Mouse (Mus musculus) kidney, postnatal 0 days (tissue): ENCODE results near the gene Rgs7. TPM values are rescaled to one million over a fixed set of nuclear protein-coding genes. Genes with fewer than 3 reads are reported as not detected.
A peak's percentile ranks its signal among the peaks of the same experiment; 100 is the strongest.

Experiments
- ATAC-seq: fragments of 200-750 bp; cut with Nextera tagmentation; replicated peaks from 2 replicates; pipeline ENCODE4 v1.8.0; 2017; ENCODE audit warnings: low read depth, moderate number of reproducible peaks, moderate TSS enrichment, moderate library complexity; ENCODE audit not compliant: low FRiP score
- DNase-seq: peaks from one replicate; pipeline ENCODE4 v3.0.0-alpha.2; 2016; ENCODE audit warnings: low spot score
- H3K27ac ChIP-seq: fragments of 300-500 bp; sonication (generic); 2 replicates; pipeline ENCODE4 v1.5.1; 2014; ENCODE audit warnings: mild to moderate bottlenecking
- H3K27me3 ChIP-seq: fragments of 300-500 bp; sonication (generic); 2 replicates; pipeline ENCODE4 v1.6.1; 2014; ENCODE audit warnings: low read length, mixed read lengths; ENCODE audit not compliant: insufficient read depth
- H3K36me3 ChIP-seq: fragments of 300-500 bp; sonication (generic); 2 replicates; pipeline ENCODE4 v1.6.1; 2014; ENCODE audit warnings: low read length, mixed read lengths; ENCODE audit not compliant: insufficient read depth
- H3K4me1 ChIP-seq: fragments of 300-500 bp; sonication (generic); replicated peaks from 2 replicates; pipeline ENCODE4 v1.6.1; 2014; ENCODE audit warnings: antibody characterized with exemption, low read length, mixed read lengths; ENCODE audit not compliant: insufficient read depth
- H3K4me2 ChIP-seq: fragments of 300-500 bp; sonication (generic); 2 replicates; pipeline ENCODE4 v1.6.1; 2014; ENCODE audit warnings: mild to moderate bottlenecking, low read length, moderate library complexity, mixed read lengths
- H3K4me3 ChIP-seq: fragments of 300-500 bp; sonication (generic); replicated peaks from 2 replicates; pipeline ENCODE4 v1.5.1; 2014; ENCODE audit warnings: low read depth, low read length
- H3K9ac ChIP-seq: fragments of 300-500 bp; sonication (generic); 2 replicates; pipeline ENCODE4 v1.6.1; 2014; ENCODE audit warnings: low read depth, low read length
- H3K9me3 ChIP-seq: fragments of 300-500 bp; sonication (generic); replicated peaks from 2 replicates; pipeline ENCODE4 v1.6.1; 2016; ENCODE audit warnings: low read length, inconsistent platforms, mixed read lengths
- CTCF ChIP-seq: IDR thresholded peaks from 2 replicates; pipeline ENCODE4 v1.5.1; 2016; ENCODE audit warnings: antibody characterized with exemption, low read depth, mild to moderate bottlenecking, moderate library complexity
- whole genome bisulfite sequencing: fragments of 180-500 bp; shearing (Covaris S2); extraction: QIAGEN DNeasy Blood & Tissue Kit; methylation state at CpG from one replicate; pipeline ENCODE4 v1.1.7; 2014; 5-methylcytosine and 5-hydroxymethylcytosine counted together
- polyA plus RNA-seq: library from polyadenylated mRNA; unstranded; fragments of >200 nt; fragmentation: Nextera tagmentation; extraction: Ambion mirVana; gene quantifications from 2 replicates; pipeline ENCODE4 v1.2.1, GENCODE M21; 2015

Gene Rgs7
- polyA plus RNA-seq, 1 experiment from 2014 or later: 0.53 TPM

GRCm38 (mm10) chr1:175300895-175301294 lies 191.4 kb downstream of the Rgs7 start:
- no peaks in the 10 kb centered on the region for H3K4me1 ChIP-seq
- no peak overlapping the region for H3K9ac ChIP-seq
- 61% methylated on average over 1 of the region's 1 CpGs for WGBS
- no peaks in the 10 kb centered on the region for H3K36me3 ChIP-seq
- no peak overlapping the region for H3K27ac ChIP-seq
- ATAC-seq: no peak
- H3K4me2 ChIP-seq: no peak overlapping the region
- no peak for TF ChIP-seq CTCF
- no peaks in the 10 kb centered on the region for H3K9me3 ChIP-seq
- no peak overlapping the region for H3K4me3 ChIP-seq
- no peak for DNase-seq
- H3K27me3 ChIP-seq: no peaks in the 10 kb centered on the region

DNA sequence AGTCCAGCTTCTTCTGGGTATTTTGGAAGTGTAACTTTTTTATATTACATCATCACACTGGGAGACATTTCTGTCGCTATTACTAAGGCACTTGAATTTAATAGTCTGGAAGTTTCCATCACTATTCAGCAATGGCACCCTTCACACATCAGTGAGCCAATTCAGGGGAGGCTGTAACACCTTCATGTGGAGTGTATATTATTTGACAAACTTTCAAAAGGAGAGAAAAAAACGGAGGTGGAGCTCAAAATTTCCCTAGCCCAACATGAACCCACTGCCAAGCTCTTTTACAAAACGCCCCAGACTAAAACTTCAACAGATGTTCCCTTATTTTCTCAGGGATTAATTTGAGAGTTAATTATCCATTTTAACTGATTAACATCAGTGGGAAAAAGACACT lies 191.9 kb downstream of the Rgs7 start:
- TF ChIP-seq CTCF: no peak
- Histone ChIP-seq H3K9me3 (no peaks in the 10 kb centered on the region), H3K27ac (no peak overlapping the region), H3K4me3 (no peak overlapping the region), H3K36me3 (no peaks in the 10 kb centered on the region), H3K9ac (no peak overlapping the region), H3K4me2 (no peak overlapping the region), H3K27me3 (no peaks in the 10 kb centered on the region), H3K4me1 (no peaks in the 10 kb centered on the region)
- ATAC-seq (no peak), DNase-seq (no peak)
- 64% methylated on average over 3 of the region's 3 CpGs for WGBS

GRCm38 (mm10) chr1:175299603-175300397 lies 192.5 kb downstream of the Rgs7 start:
- no peak overlapping the region for H3K27ac ChIP-seq
- H3K4me2 ChIP-seq: no peak overlapping the region
- H3K36me3 ChIP-seq: no peaks in the 10 kb centered on the region
- H3K4me3 ChIP-seq: no peak overlapping the region
- 76% methylated on average over 2 of the region's 2 CpGs for WGBS
- no peak overlapping the region for H3K9ac ChIP-seq
- DNase-seq (no peak), ATAC-seq (no peak)
- no peaks in the 10 kb centered on the region for H3K4me1 ChIP-seq
- peak; percentile 37; the same call in 1 of the 2 replicates for TF ChIP-seq CTCF
- no peaks in the 10 kb centered on the region for H3K9me3 ChIP-seq
- H3K27me3 ChIP-seq: no peaks in the 10 kb centered on the region

DNA sequence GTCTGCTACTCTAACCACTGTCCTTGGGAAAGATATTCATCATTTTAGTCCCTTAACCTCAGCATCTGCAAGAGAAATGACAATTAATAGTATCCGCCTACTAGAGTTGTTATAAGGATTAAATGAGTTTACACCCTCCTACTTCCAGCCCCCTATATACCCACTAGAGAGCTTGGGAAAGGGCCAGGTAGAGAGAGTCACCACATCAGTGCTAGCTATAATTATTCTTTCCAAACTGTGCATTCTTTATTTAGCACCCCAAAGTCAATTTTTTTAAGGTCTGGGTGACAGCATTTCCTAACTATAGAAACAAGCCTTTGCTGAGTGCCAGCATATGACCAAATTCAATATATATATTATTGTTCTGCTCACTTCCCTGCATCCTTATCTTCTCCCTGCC lies 195.4 kb downstream of the Rgs7 start:
- WGBS: 80% methylated on average over 1 of the region's 1 CpGs
- Histone ChIP-seq H3K4me2 (no peak overlapping the region), H3K9me3 (no peaks in the 10 kb centered on the region), H3K4me1 (no peaks in the 10 kb centered on the region), H3K36me3 (no peaks in the 10 kb centered on the region), H3K4me3 (no peak overlapping the region), H3K27me3 (no peaks in the 10 kb centered on the region), H3K27ac (no peak overlapping the region), H3K9ac (no peak overlapping the region)
- DNase-seq (no peak), ATAC-seq (no peak)
- no peak for TF ChIP-seq CTCF

GRCm38 (mm10) chr1:175290072-175290471 lies 202.2 kb downstream of the Rgs7 start:
- Histone ChIP-seq H3K4me1 (no peaks in the 10 kb centered on the region), H3K4me2 (no peak overlapping the region), H3K27me3 (no peaks in the 10 kb centered on the region), H3K4me3 (no peak overlapping the region), H3K36me3 (no peaks in the 10 kb centered on the region), H3K9ac (no peak overlapping the region), H3K9me3 (no peaks in the 10 kb centered on the region), H3K27ac (no peak overlapping the region)
- ATAC-seq: no peak
- no peak for DNase-seq
- 78% methylated on average over 1 of the region's 1 CpGs for WGBS
- TF ChIP-seq CTCF: no peak

DNA sequence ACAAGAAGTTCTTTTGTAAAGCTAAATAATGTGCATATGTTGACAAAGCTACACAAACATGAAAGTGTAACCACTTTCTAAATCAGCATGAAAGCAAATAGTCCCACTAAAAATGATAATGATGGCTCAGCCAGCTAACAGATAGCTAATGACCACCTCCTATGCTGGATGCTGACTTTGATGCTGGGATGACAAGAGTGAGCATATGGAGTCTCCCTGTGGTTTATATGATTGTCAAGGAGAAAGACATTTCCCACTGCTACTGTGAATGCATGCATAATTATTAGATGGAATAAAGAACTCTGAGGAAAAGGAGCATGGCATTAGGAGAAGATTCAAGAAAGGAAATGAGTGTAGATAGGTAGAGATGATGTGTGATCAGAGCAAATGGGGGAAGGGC lies 230.0 kb downstream of the Rgs7 start:
- Histone ChIP-seq H3K4me1 (no peaks in the 10 kb centered on the region), H3K9ac (no peak overlapping the region), H3K9me3 (no peaks in the 10 kb centered on the region), H3K27me3 (no peaks in the 10 kb centered on the region), H3K4me3 (no peak overlapping the region), H3K36me3 (no peaks in the 10 kb centered on the region), H3K27ac (no peak overlapping the region), H3K4me2 (no peak overlapping the region)
- TF ChIP-seq CTCF: no peak
- ATAC-seq: no peak
- no peak for DNase-seq

DNA sequence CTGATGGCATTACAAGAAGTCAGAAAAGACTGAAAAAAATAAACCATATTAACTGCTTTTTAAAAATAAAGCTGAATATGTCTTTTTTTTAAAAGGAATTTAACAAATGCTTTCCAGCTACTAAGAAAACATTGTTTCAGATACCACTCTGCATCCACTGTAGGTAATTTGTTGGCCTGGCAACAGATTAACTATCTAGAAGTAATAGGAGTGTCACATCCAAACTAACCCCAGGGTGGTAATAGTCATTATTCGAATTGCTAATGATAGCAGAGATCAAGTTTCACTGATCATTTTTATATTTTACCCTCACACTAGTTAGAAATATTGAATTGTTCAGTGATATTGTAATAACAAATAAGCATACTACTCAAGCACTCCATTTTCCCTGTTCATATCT lies 232.9 kb downstream of the Rgs7 start:
- Histone ChIP-seq H3K4me2 (no peak overlapping the region), H3K27ac (no peak overlapping the region), H3K4me3 (no peak overlapping the region), H3K9me3 (no peaks in the 10 kb centered on the region), H3K4me1 (no peaks in the 10 kb centered on the region), H3K36me3 (no peaks in the 10 kb centered on the region), H3K27me3 (no peaks in the 10 kb centered on the region), H3K9ac (no peak overlapping the region)
- ATAC-seq: no peak
- WGBS: 62% methylated on average over 1 of the region's 1 CpGs
- DNase-seq: no peak
- no peak for TF ChIP-seq CTCF
